Mouse (Mus musculus): ENCODE measurements around the gene Rnf183. TPM values are rescaled to one million over a fixed set of nuclear protein-coding genes. Genes with fewer than 3 reads are reported as not detected.

Rnf183 gene
- polyA plus RNA-seq, 1 experiment from 2014 or later, result not detected

- 70% methylated on average over 7 of the region's 7 CpGs for WGBS
- no peaks in the 10 kb centered on the region for H3K27me3 ChIP-seq (ENCODE audit: control insufficient read depth, insufficient read depth, low read length)
- H3K9me3 ChIP-seq (ENCODE audit: control insufficient read depth, low read depth, low read length), result no peaks in the 10 kb centered on the region
- no peak for ATAC-seq (ENCODE audit: insufficient number of reproducible peaks, insufficient read depth, low FRiP score, low read depth)
- H3K27ac ChIP-seq (ENCODE audit: low read length), result no peak overlapping the region
- no peak overlapping the region for H3K9ac ChIP-seq (replicated peaks; ENCODE audit: low read depth, low read length)
- no peak overlapping the region for H3K4me2 ChIP-seq (replicated peaks; ENCODE audit: low read depth, low read length)
- H3K36me3 ChIP-seq (ENCODE audit: control insufficient read depth, insufficient read depth, low read length), result no peaks in the 10 kb centered on the region
- no peaks in the 10 kb centered on the region for H3K4me1 ChIP-seq (ENCODE audit: control insufficient read depth, insufficient read depth, low read length)
- H3K4me3 ChIP-seq (ENCODE audit: low read depth, low read length), result no peak overlapping the region
These were observed 2.8 kb upstream of the Rnf183 start for GRCm38 (mm10) chr4:62437871-62438270.

- H3K4me2 ChIP-seq (replicated peaks; ENCODE audit: low read depth, low read length), result no peak overlapping the region
- 91% methylated on average over 3 of the region's 3 CpGs for WGBS
- no peaks in the 10 kb centered on the region for H3K4me1 ChIP-seq (ENCODE audit: control insufficient read depth, insufficient read depth, low read length)
- no peak for ATAC-seq (ENCODE audit: insufficient number of reproducible peaks, insufficient read depth, low FRiP score, low read depth)
- H3K9ac ChIP-seq (replicated peaks; ENCODE audit: low read depth, low read length), result no peak overlapping the region
- no peak overlapping the region for H3K4me3 ChIP-seq (ENCODE audit: low read depth, low read length)
- no peaks in the 10 kb centered on the region for H3K9me3 ChIP-seq (ENCODE audit: control insufficient read depth, low read depth, low read length)
- no peaks in the 10 kb centered on the region for H3K36me3 ChIP-seq (ENCODE audit: control insufficient read depth, insufficient read depth, low read length)
- no peak overlapping the region for H3K27ac ChIP-seq (ENCODE audit: low read length)
- no peaks in the 10 kb centered on the region for H3K27me3 ChIP-seq (ENCODE audit: control insufficient read depth, insufficient read depth, low read length)
These were observed 2.3 kb upstream of the Rnf183 start for GRCm38 (mm10) chr4:62437256-62437778.

- Histone ChIP-seq H3K4me1 (ENCODE audit: control insufficient read depth, insufficient read depth, low read length) (no peaks in the 10 kb centered on the region), H3K27me3 (ENCODE audit: control insufficient read depth, insufficient read depth, low read length) (no peaks in the 10 kb centered on the region), H3K4me2 (replicated peaks; ENCODE audit: low read depth, low read length) (no peak overlapping the region), H3K9me3 (ENCODE audit: control insufficient read depth, low read depth, low read length) (no peaks in the 10 kb centered on the region), H3K36me3 (ENCODE audit: control insufficient read depth, insufficient read depth, low read length) (no peaks in the 10 kb centered on the region), H3K27ac (ENCODE audit: low read length) (no peak overlapping the region), H3K9ac (replicated peaks; ENCODE audit: low read depth, low read length) (no peak overlapping the region), H3K4me3 (ENCODE audit: low read depth, low read length) (no peak overlapping the region)
- no peak for ATAC-seq (ENCODE audit: insufficient number of reproducible peaks, insufficient read depth, low FRiP score, low read depth)
- WGBS, result 73% methylated on average over 7 of the region's 7 CpGs
These were observed 847 bp downstream of the Rnf183 start for GRCm38 (mm10) chr4:62433939-62434870.

GRCm38 (mm10) chr4:62431522-62431921 is 3.5 kb downstream of the Rnf183 start:
- no peak overlapping the region for H3K9ac ChIP-seq (replicated peaks; ENCODE audit: low read depth, low read length)
- no peak for ATAC-seq (ENCODE audit: insufficient number of reproducible peaks, insufficient read depth, low FRiP score, low read depth)
- H3K27me3 ChIP-seq (ENCODE audit: control insufficient read depth, insufficient read depth, low read length), result no peaks in the 10 kb centered on the region
- 81% methylated on average over 4 of the region's 4 CpGs for WGBS
- no peaks in the 10 kb centered on the region for H3K9me3 ChIP-seq (ENCODE audit: control insufficient read depth, low read depth, low read length)
- no peak overlapping the region for H3K27ac ChIP-seq (ENCODE audit: low read length)
- H3K36me3 ChIP-seq (ENCODE audit: control insufficient read depth, insufficient read depth, low read length), result no peaks in the 10 kb centered on the region
- no peaks in the 10 kb centered on the region for H3K4me1 ChIP-seq (ENCODE audit: control insufficient read depth, insufficient read depth, low read length)
- no peak overlapping the region for H3K4me2 ChIP-seq (replicated peaks; ENCODE audit: low read depth, low read length)
- H3K4me3 ChIP-seq (ENCODE audit: low read depth, low read length), result no peak overlapping the region

- no peak overlapping the region for H3K4me2 ChIP-seq (replicated peaks; ENCODE audit: low read depth, low read length)
- no peaks in the 10 kb centered on the region for H3K27me3 ChIP-seq (ENCODE audit: control insufficient read depth, insufficient read depth, low read length)
- H3K27ac ChIP-seq (ENCODE audit: low read length), result no peak overlapping the region
- no peaks in the 10 kb centered on the region for H3K9me3 ChIP-seq (ENCODE audit: control insufficient read depth, low read depth, low read length)
- no peaks in the 10 kb centered on the region for H3K4me1 ChIP-seq (ENCODE audit: control insufficient read depth, insufficient read depth, low read length)
- no peak overlapping the region for H3K4me3 ChIP-seq (ENCODE audit: low read depth, low read length)
- no peaks in the 10 kb centered on the region for H3K36me3 ChIP-seq (ENCODE audit: control insufficient read depth, insufficient read depth, low read length)
- H3K9ac ChIP-seq (replicated peaks; ENCODE audit: low read depth, low read length), result no peak overlapping the region
- ATAC-seq (ENCODE audit: insufficient number of reproducible peaks, insufficient read depth, low FRiP score, low read depth), result no peak
These were observed 4.4 kb downstream of the Rnf183 start for GRCm38 (mm10) chr4:62430678-62431077.

- Histone ChIP-seq H3K9me3 (ENCODE audit: control insufficient read depth, low read depth, low read length) (no peaks in the 10 kb centered on the region), H3K4me3 (ENCODE audit: low read depth, low read length) (no peak overlapping the region), H3K27me3 (ENCODE audit: control insufficient read depth, insufficient read depth, low read length) (no peaks in the 10 kb centered on the region), H3K36me3 (ENCODE audit: control insufficient read depth, insufficient read depth, low read length) (peaks cover 9% of the 10 kb centered on the region; the same call in 1 of the 2 replicates), H3K9ac (replicated peaks; ENCODE audit: low read depth, low read length) (no peak overlapping the region), H3K4me2 (replicated peaks; ENCODE audit: low read depth, low read length) (no peak overlapping the region), H3K27ac (ENCODE audit: low read length) (no peak overlapping the region), H3K4me1 (ENCODE audit: control insufficient read depth, insufficient read depth, low read length) (no peaks in the 10 kb centered on the region)
- ATAC-seq (ENCODE audit: insufficient number of reproducible peaks, insufficient read depth, low FRiP score, low read depth), result no peak
- 86% methylated on average over 9 of the region's 9 CpGs for WGBS
These were observed 5.4 kb downstream of the Rnf183 start for GRCm38 (mm10) chr4:62429616-62430015.

GRCm38 (mm10) chr4:62427978-62428758 is 6.9 kb downstream of the Rnf183 start:
- Histone ChIP-seq H3K27ac (ENCODE audit: low read length) (no peak overlapping the region), H3K27me3 (ENCODE audit: control insufficient read depth, insufficient read depth, low read length) (no peaks in the 10 kb centered on the region), H3K4me3 (ENCODE audit: low read depth, low read length) (no peak overlapping the region), H3K4me2 (replicated peaks; ENCODE audit: low read depth, low read length) (no peak overlapping the region), H3K36me3 (ENCODE audit: control insufficient read depth, insufficient read depth, low read length) (peaks cover 23% of the 10 kb centered on the region), H3K9me3 (ENCODE audit: control insufficient read depth, low read depth, low read length) (no peaks in the 10 kb centered on the region), H3K9ac (replicated peaks; ENCODE audit: low read depth, low read length) (no peak overlapping the region), H3K4me1 (ENCODE audit: control insufficient read depth, insufficient read depth, low read length) (no peaks in the 10 kb centered on the region)
- ATAC-seq (ENCODE audit: insufficient number of reproducible peaks, insufficient read depth, low FRiP score, low read depth), result no peak
- 71% methylated on average over 17 of the region's 17 CpGs for WGBS

GRCm38 (mm10) chr4:62425891-62426290 is 9.2 kb downstream of the Rnf183 start:
- Histone ChIP-seq H3K4me1 (ENCODE audit: control insufficient read depth, insufficient read depth, low read length) (no peaks in the 10 kb centered on the region), H3K4me3 (ENCODE audit: low read depth, low read length) (no peak overlapping the region), H3K4me2 (replicated peaks; ENCODE audit: low read depth, low read length) (no peak overlapping the region), H3K9me3 (ENCODE audit: control insufficient read depth, low read depth, low read length) (no peaks in the 10 kb centered on the region), H3K27ac (ENCODE audit: low read length) (no peak overlapping the region), H3K9ac (replicated peaks; ENCODE audit: low read depth, low read length) (no peak overlapping the region), H3K36me3 (ENCODE audit: control insufficient read depth, insufficient read depth, low read length) (peaks cover 42% of the 10 kb centered on the region), H3K27me3 (ENCODE audit: control insufficient read depth, insufficient read depth, low read length) (no peaks in the 10 kb centered on the region)
- 93% methylated on average over 4 of the region's 4 CpGs for WGBS
- ATAC-seq (ENCODE audit: insufficient number of reproducible peaks, insufficient read depth, low FRiP score, low read depth), result no peak

Measured in stomach, embryonic 14.5 days (tissue).